Mouse (Mus musculus): ENCODE measurements around the gene Nkain1. TPM values are rescaled to one million over a fixed set of nuclear protein-coding genes. Genes with fewer than 3 reads are reported as not detected.

Nkain1 gene
- polyA plus RNA-seq, 1 experiment from 2014 or later: 1.9 TPM

DNA sequence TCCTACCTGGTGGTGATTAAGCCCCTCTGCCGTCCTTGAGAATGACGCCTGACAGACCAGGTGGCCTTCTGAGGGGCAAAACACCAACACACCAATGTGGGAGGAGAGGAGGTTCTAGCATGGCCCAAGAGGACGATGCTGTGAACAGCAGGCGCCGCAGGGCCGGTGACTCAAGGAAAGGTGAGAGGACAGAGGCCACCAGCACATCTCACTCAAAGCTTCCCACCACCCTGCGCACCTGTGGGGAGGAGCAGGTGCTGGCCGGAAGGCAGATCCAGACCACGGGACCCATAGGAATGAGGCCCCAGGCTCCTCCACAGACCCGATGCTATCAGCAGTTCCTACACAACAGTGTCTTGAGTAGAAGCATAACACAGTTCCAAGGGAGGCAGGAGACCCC lies 1.4 kb downstream of the Nkain1 start:
- H3K27ac ChIP-seq (ENCODE audit: low read depth, low read length): no peak overlapping the region
- no peaks in the 10 kb centered on the region for H3K36me3 ChIP-seq (ENCODE audit: control insufficient read depth, insufficient read depth, low read length)
- H3K4me2 ChIP-seq: peak overlapping the region; percentile 95
- peaks cover 9% of the 10 kb centered on the region; the same call in 1 of the 2 replicates for H3K27me3 ChIP-seq (ENCODE audit: control insufficient read depth, insufficient read depth, low read length)
- ATAC-seq (replicated peaks; ENCODE audit: insufficient number of reproducible peaks, low FRiP score, low TSS enrichment): no peak
- H3K9ac ChIP-seq (ENCODE audit: low read depth, low read length): no peak overlapping the region
- no peaks in the 10 kb centered on the region for H3K9me3 ChIP-seq (replicated peaks; ENCODE audit: control insufficient read depth, low read length)
- peaks cover 12% of the 10 kb centered on the region for H3K4me1 ChIP-seq (ENCODE audit: control insufficient read depth, insufficient read depth, low read length)
- peak overlapping the region; percentile 69; the same call in 1 of the 2 replicates for H3K4me3 ChIP-seq (ENCODE audit: low read depth, low read length)
- WGBS (ENCODE audit: insufficient replicate concordance): 36% methylated on average over 10 of the region's 10 CpGs

DNA sequence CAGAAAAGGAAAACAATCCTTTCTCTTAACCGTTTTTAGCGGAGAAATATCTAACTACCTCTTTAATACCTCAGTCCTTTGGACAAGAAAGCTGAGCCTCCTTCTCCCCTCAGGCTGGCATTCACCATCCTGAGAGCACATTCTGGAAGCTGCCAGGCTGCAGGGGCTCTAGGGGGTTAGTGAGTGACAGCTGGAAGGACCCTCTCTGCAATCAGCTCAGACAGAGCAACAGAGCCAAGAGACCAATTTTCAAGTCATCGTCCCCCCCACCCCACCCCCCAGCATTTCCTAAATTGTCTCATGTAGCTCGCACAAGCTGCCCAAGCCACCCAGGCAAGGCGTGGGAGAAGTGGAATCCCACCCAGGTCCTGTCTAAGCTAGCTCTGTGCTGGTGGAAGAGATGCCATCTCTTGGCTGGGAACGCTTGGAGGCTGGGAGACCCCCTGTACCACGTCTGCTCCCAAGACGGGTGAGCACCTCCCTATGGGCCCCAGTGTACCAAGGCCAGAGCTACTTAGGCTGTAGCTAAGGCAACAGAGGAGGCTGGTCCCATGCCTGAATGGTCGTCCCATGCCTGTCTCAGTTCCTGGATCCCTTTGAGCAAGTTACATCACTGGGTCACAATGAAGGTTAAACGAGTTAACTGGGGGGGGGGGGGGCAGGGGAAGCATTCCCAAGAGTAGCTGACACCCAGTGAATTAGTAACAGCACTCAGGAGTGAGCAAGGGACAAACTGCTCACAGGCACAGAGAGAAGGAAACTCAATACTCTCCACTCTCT lies 2.8 kb downstream of the Nkain1 start:
- H3K27ac ChIP-seq (ENCODE audit: low read depth, low read length): no peak overlapping the region
- H3K27me3 ChIP-seq (ENCODE audit: control insufficient read depth, insufficient read depth, low read length): peaks cover 9% of the 10 kb centered on the region; the same call in 1 of the 2 replicates
- no peak for ATAC-seq (replicated peaks; ENCODE audit: insufficient number of reproducible peaks, low FRiP score, low TSS enrichment)
- H3K4me1 ChIP-seq (ENCODE audit: control insufficient read depth, insufficient read depth, low read length): peaks cover 4% of the 10 kb centered on the region; the same call in 1 of the 2 replicates
- no peak overlapping the region for H3K4me3 ChIP-seq (ENCODE audit: low read depth, low read length)
- no peak overlapping the region for H3K4me2 ChIP-seq
- H3K9ac ChIP-seq (ENCODE audit: low read depth, low read length): no peak overlapping the region
- no peaks in the 10 kb centered on the region for H3K36me3 ChIP-seq (ENCODE audit: control insufficient read depth, insufficient read depth, low read length)
- no peaks in the 10 kb centered on the region for H3K9me3 ChIP-seq (replicated peaks; ENCODE audit: control insufficient read depth, low read length)
- WGBS (ENCODE audit: insufficient replicate concordance): 51% methylated on average over 10 of the region's 10 CpGs

DNA sequence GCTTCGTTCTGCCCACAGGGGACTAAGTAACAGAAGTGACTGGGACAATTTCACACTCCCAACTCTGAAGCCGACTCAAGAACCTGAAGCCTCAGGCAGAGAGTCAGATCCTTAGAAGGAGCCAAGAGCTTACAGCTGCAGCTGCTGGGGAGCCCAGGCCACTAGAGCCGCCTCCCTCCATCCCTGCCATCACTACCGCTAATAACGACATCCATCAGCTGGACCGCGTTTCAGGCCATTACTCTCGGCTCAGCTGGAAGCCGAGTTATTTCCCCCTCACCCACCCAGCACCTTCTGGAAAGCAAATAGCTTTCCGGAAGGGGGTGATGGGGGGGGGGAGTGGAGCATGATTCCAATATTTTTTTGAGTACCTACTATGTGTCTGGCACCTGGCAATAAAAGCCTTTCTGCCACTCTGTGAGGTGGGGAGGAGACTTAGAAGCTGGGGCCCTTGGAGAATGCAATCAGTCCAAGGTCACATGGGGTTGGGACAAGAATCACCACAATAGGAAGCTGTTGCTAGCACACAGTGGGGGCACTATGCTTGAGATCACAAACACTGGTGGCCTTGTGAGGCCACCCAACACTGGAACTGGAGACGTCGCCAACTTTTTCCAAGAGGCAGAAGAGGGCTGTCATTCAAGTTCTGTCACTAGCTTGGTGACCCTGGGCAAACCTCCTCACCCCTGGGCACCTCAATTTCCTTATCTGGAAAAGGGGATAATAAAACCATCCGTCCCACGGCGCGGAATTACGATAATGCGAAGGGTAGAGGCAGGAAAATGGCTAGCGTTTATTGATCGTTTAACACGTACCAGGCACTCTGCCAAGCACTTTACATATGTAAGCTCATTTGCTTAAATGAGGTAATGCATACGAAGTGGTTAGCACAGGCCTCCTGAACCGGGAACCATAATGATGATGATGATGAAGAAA lies 5.7 kb downstream of the Nkain1 start:
- Histone ChIP-seq H3K4me3 (ENCODE audit: low read depth, low read length) (no peak overlapping the region), H3K9me3 (replicated peaks; ENCODE audit: control insufficient read depth, low read length) (no peaks in the 10 kb centered on the region), H3K4me2 (no peak overlapping the region), H3K4me1 (ENCODE audit: control insufficient read depth, insufficient read depth, low read length) (peaks cover 4% of the 10 kb centered on the region; the same call in 1 of the 2 replicates), H3K27ac (ENCODE audit: low read depth, low read length) (no peak overlapping the region), H3K9ac (ENCODE audit: low read depth, low read length) (no peak overlapping the region), H3K36me3 (ENCODE audit: control insufficient read depth, insufficient read depth, low read length) (no peaks in the 10 kb centered on the region), H3K27me3 (ENCODE audit: control insufficient read depth, insufficient read depth, low read length) (peaks cover 6% of the 10 kb centered on the region; the same call in 1 of the 2 replicates)
- no peak for ATAC-seq (replicated peaks; ENCODE audit: insufficient number of reproducible peaks, low FRiP score, low TSS enrichment)
- 79% methylated on average over 23 of the region's 23 CpGs for WGBS (ENCODE audit: insufficient replicate concordance)

DNA sequence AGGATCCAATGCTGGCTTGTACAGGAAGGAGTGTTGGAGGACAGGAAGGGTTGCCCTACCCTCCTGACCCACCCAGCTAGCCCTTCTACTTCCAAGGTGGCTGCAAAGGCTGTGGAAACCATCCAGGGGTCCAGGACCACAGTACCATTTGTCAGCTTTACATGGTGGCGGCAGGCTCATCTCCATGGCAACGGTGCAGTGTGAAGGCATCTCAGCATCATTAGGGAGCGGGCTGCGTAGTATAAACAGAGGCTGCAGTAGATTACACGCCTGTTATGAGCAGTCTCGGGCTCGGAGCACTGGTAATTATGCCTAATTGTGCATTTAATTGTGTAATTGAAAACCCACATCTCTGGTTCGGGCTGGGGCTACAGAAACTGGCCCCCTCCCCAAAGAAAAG lies 10.2 kb downstream of the Nkain1 start:
- Histone ChIP-seq H3K27me3 (ENCODE audit: control insufficient read depth, insufficient read depth, low read length) (no peaks in the 10 kb centered on the region), H3K4me1 (ENCODE audit: control insufficient read depth, insufficient read depth, low read length) (no peaks in the 10 kb centered on the region), H3K9ac (ENCODE audit: low read depth, low read length) (no peak overlapping the region), H3K4me2 (no peak overlapping the region), H3K4me3 (ENCODE audit: low read depth, low read length) (no peak overlapping the region), H3K36me3 (ENCODE audit: control insufficient read depth, insufficient read depth, low read length) (no peaks in the 10 kb centered on the region), H3K9me3 (replicated peaks; ENCODE audit: control insufficient read depth, low read length) (no peaks in the 10 kb centered on the region), H3K27ac (ENCODE audit: low read depth, low read length) (no peak overlapping the region)
- 76% methylated on average over 8 of the region's 8 CpGs for WGBS (ENCODE audit: insufficient replicate concordance)
- ATAC-seq (replicated peaks; ENCODE audit: insufficient number of reproducible peaks, low FRiP score, low TSS enrichment): no peak

DNA sequence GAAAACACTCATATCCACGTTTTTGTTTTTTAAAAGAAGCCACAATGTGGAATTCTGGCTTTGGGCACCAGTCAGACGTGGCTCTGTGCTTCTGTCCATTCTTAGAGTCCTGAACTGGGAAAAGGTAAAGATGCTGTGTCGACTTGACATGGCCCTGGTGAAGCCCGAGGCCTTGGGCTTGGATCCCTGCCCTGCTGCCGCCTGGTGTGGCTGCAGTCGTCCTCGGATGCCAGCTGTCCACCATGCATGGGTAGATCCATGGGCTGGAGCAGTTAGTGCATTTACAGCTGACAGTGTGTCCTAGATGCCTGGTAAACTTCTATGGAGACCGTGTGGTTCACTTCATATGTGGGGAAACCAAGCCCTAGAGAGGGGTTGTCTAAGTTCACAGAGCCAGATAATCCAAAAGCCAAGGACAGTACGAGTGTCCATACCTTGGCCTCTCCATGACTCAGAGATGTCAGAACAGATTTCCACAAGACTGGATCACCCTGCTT lies 10.7 kb downstream of the Nkain1 start:
- Histone ChIP-seq H3K36me3 (ENCODE audit: control insufficient read depth, insufficient read depth, low read length) (no peaks in the 10 kb centered on the region), H3K4me2 (no peak overlapping the region), H3K9ac (ENCODE audit: low read depth, low read length) (no peak overlapping the region), H3K27ac (ENCODE audit: low read depth, low read length) (no peak overlapping the region), H3K4me1 (ENCODE audit: control insufficient read depth, insufficient read depth, low read length) (no peaks in the 10 kb centered on the region), H3K9me3 (replicated peaks; ENCODE audit: control insufficient read depth, low read length) (no peaks in the 10 kb centered on the region), H3K27me3 (ENCODE audit: control insufficient read depth, insufficient read depth, low read length) (no peaks in the 10 kb centered on the region), H3K4me3 (ENCODE audit: low read depth, low read length) (no peak overlapping the region)
- no peak for ATAC-seq (replicated peaks; ENCODE audit: insufficient number of reproducible peaks, low FRiP score, low TSS enrichment)
- 83% methylated on average over 9 of the region's 9 CpGs for WGBS (ENCODE audit: insufficient replicate concordance)

DNA sequence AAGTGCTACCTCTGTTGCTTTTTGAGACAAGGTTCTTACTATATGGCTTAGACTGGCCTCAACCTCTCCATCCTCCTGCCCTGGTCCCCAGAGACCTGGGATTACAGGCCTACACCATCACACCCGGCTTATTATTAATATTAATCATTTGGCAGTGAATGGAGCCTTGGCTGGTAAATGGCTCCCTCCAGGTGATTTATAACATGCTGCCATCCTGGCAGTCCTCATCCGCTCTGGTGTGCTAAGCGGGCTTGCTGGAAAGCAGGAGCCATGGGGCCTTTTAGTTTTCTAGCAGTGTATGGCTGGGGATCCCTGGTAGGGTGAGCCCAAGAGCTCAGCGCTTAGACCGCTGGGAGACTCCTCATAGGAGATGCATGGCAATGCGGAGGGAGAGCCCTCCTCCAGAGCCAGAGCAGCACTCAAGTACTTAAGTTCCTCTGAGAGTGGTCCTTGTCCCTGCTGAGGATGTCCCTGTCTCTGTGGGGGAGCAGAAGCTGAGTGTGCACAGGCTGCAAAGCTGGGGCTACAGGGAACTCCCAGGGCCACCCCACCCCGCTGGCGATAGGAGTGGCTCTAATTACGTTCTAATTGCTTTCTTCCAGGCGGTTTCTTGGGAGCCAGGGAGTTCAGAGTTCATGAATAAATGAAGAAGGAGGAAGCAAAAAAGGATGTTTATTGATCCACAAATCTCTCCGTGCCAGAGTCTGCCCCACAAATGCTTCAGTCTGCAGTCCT lies 13.2 kb downstream of the Nkain1 start:
- Histone ChIP-seq H3K4me3 (ENCODE audit: low read depth, low read length) (no peak overlapping the region), H3K4me2 (no peak overlapping the region), H3K4me1 (ENCODE audit: control insufficient read depth, insufficient read depth, low read length) (no peaks in the 10 kb centered on the region), H3K36me3 (ENCODE audit: control insufficient read depth, insufficient read depth, low read length) (no peaks in the 10 kb centered on the region), H3K9me3 (replicated peaks; ENCODE audit: control insufficient read depth, low read length) (no peaks in the 10 kb centered on the region), H3K27ac (ENCODE audit: low read depth, low read length) (no peak overlapping the region; the same call in 1 of the 2 replicates), H3K9ac (ENCODE audit: low read depth, low read length) (no peak overlapping the region), H3K27me3 (ENCODE audit: control insufficient read depth, insufficient read depth, low read length) (no peaks in the 10 kb centered on the region)
- no peak for ATAC-seq (replicated peaks; ENCODE audit: insufficient number of reproducible peaks, low FRiP score, low TSS enrichment)
- WGBS (ENCODE audit: insufficient replicate concordance): 56% methylated on average over 11 of the region's 11 CpGs

DNA sequence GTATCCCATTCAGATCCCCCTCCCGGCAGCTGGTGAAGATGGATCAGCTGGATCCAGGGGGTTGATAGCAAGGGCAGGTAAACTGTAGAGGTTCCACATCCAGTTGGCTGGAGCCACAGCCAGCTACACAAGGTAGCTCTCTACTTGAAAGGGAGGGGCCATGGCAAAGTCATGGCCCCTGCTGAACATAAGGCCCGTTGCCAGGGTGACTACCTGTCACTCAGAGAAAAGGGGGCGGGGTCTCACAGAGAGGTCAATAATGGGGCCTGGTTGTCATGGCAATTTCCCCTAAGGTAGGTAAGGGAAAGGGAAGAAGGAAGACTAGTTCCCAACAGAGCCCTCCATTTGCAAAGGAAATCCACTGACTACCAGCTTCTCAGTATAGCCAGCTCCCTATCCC lies 14.8 kb downstream of the Nkain1 start:
- no peak for ATAC-seq (replicated peaks; ENCODE audit: insufficient number of reproducible peaks, low FRiP score, low TSS enrichment)
- H3K4me1 ChIP-seq (ENCODE audit: control insufficient read depth, insufficient read depth, low read length): no peaks in the 10 kb centered on the region
- WGBS (ENCODE audit: insufficient replicate concordance): 74% methylated on average over 3 of the region's 3 CpGs

DNA sequence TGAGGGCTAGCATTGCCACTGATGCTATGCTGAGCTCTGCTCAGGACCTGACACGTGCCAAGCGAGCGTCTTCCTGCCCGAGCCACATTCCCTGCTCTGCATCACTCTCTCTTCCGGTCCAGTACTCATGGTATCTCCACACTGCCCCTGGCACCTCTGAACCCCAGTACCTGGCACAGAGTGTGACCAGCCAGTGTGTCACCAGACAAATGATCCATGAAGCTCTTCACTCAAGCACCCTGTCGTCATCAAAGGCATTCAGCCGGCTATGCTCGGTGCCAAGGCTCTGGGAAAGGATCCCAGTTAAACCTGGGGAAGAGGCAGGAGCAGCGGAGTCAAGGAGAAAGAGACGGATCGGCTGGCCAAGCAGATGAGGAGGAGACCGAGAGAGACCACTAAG lies 16.1 kb downstream of the Nkain1 start:
- Histone ChIP-seq H3K27ac (ENCODE audit: low read depth, low read length) (no peak overlapping the region), H3K4me1 (ENCODE audit: control insufficient read depth, insufficient read depth, low read length) (peaks cover 4% of the 10 kb centered on the region), H3K4me2 (no peak overlapping the region), H3K27me3 (ENCODE audit: control insufficient read depth, insufficient read depth, low read length) (no peaks in the 10 kb centered on the region), H3K9me3 (replicated peaks; ENCODE audit: control insufficient read depth, low read length) (no peaks in the 10 kb centered on the region), H3K9ac (ENCODE audit: low read depth, low read length) (no peak overlapping the region), H3K4me3 (ENCODE audit: low read depth, low read length) (no peak overlapping the region), H3K36me3 (ENCODE audit: control insufficient read depth, insufficient read depth, low read length) (no peaks in the 10 kb centered on the region)
- 77% methylated on average over 12 of the region's 12 CpGs for WGBS (ENCODE audit: insufficient replicate concordance)
- ATAC-seq (replicated peaks; ENCODE audit: insufficient number of reproducible peaks, low FRiP score, low TSS enrichment): no peak

More for the DNA sequence above, 14.8 kb downstream of the Nkain1 start:
- H3K9ac ChIP-seq (ENCODE audit: low read depth, low read length): no peak overlapping the region
- H3K27me3 ChIP-seq (ENCODE audit: control insufficient read depth, insufficient read depth, low read length): no peaks in the 10 kb centered on the region
- H3K4me3 ChIP-seq (ENCODE audit: low read depth, low read length): no peak overlapping the region
- no peak overlapping the region for H3K27ac ChIP-seq (ENCODE audit: low read depth, low read length)
- H3K36me3 ChIP-seq (ENCODE audit: control insufficient read depth, insufficient read depth, low read length): no peaks in the 10 kb centered on the region
- no peak overlapping the region for H3K4me2 ChIP-seq
- no peaks in the 10 kb centered on the region for H3K9me3 ChIP-seq (replicated peaks; ENCODE audit: control insufficient read depth, low read length)

Measured in heart, embryonic 11.5 days (tissue).